Mouse (Mus musculus) kidney, embryonic 15.5 days (tissue): ENCODE measurements around the gene Msrb2. TPM values are rescaled to one million over a fixed set of nuclear protein-coding genes. Genes with fewer than 3 reads are reported as not detected.
A peak's percentile ranks its signal among the peaks of the same experiment; 100 is the strongest.

ENCODE experiments used
- ATAC-seq: fragments of 200-750 bp; cut with Nextera tagmentation; replicated peaks from 2 replicates; pipeline ENCODE4 v1.8.0; 2017; ENCODE audit warnings: moderate TSS enrichment; ENCODE audit not compliant: low FRiP score
- H3K27ac ChIP-seq: fragments of 300-500 bp; sonication (generic); 2 replicates; pipeline ENCODE4 v1.5.1; 2015; ENCODE audit warnings: mild to moderate bottlenecking, inconsistent platforms
- H3K27me3 ChIP-seq: fragments of 300-500 bp; sonication (generic); 2 replicates; pipeline ENCODE4 v1.6.1; 2015; ENCODE audit warnings: inconsistent platforms
- H3K36me3 ChIP-seq: fragments of 300-500 bp; sonication (generic); 2 replicates; pipeline ENCODE4 v1.6.1; 2015; ENCODE audit warnings: inconsistent platforms
- H3K4me1 ChIP-seq: fragments of 300-500 bp; sonication (generic); 2 replicates; pipeline ENCODE4 v1.6.1; 2015; ENCODE audit warnings: inconsistent platforms
- H3K4me2 ChIP-seq: fragments of 300-500 bp; sonication (generic); 2 replicates; pipeline ENCODE4 v1.6.1; 2015; ENCODE audit warnings: moderate library complexity, mild to moderate bottlenecking, inconsistent platforms
- H3K4me3 ChIP-seq: fragments of 300-500 bp; sonication (generic); replicated peaks from 2 replicates; pipeline ENCODE4 v1.5.1; 2015; ENCODE audit warnings: mild to moderate bottlenecking, inconsistent platforms
- H3K9ac ChIP-seq: fragments of 300-500 bp; sonication (generic); 2 replicates; pipeline ENCODE4 v1.6.1; 2015; ENCODE audit warnings: mild to moderate bottlenecking, inconsistent platforms
- H3K9me3 ChIP-seq: fragments of 300-500 bp; sonication (generic); replicated peaks from 2 replicates; pipeline ENCODE4 v1.6.1; 2016; ENCODE audit warnings: inconsistent platforms
- whole genome bisulfite sequencing: fragments of 180-500 bp; shearing (Covaris S2); methylation state at CpG from one replicate; pipeline ENCODE4 v1.1.7; 2015; ENCODE audit warnings: mixed read lengths; 5-methylcytosine and 5-hydroxymethylcytosine counted together
- polyA plus RNA-seq: library from polyadenylated mRNA; unstranded; fragments of >200 nt; fragmentation: Nextera tagmentation; extraction: Ambion mirVana; gene quantifications from 2 replicates; pipeline ENCODE4 v1.2.1, GENCODE M21; 2015

The Msrb2 gene
- polyA plus RNA-seq, 1 experiment from 2014 or later = 34.2 TPM

GRCm38 (mm10) chr2:19362880-19363279 is 8.4 kb upstream of the Msrb2 start:
- ATAC-seq = no peak
- H3K9ac ChIP-seq = no peak overlapping the region

GRCm38 (mm10) chr2:19366426-19366825 is 4.8 kb upstream of the Msrb2 start:
- ATAC-seq = no peak
- no peak overlapping the region for H3K27ac ChIP-seq
- no peak overlapping the region for H3K4me3 ChIP-seq
- no peaks in the 10 kb centered on the region for H3K36me3 ChIP-seq
- H3K4me2 ChIP-seq = no peak overlapping the region
- 36% methylated on average over 3 of the region's 3 CpGs for WGBS
- H3K9me3 ChIP-seq = no peaks in the 10 kb centered on the region
- H3K9ac ChIP-seq = no peak overlapping the region
- 0 out of 2 replicates have a peak, but pooled peaks cover 3% of the 10 kb centered on the region for H3K4me1 ChIP-seq
- no peaks in the 10 kb centered on the region for H3K27me3 ChIP-seq

More at GRCm38 (mm10) chr2:19362880-19363279, 8.4 kb upstream of the Msrb2 start:
- Histone ChIP-seq H3K27me3 (no peaks in the 10 kb centered on the region), H3K9me3 (no peaks in the 10 kb centered on the region), H3K36me3 (no peaks in the 10 kb centered on the region), H3K4me2 (no peak overlapping the region), H3K4me3 (no peak overlapping the region), H3K4me1 (no peaks in the 10 kb centered on the region), H3K27ac (no peak overlapping the region)
- 73% methylated on average over 1 of the region's 1 CpGs for WGBS

- ATAC-seq = no peak
- Histone ChIP-seq H3K4me3 (no peak overlapping the region), H3K4me2 (no peak overlapping the region), H3K4me1 (0 out of 2 replicates have a peak, but pooled peaks cover 3% of the 10 kb centered on the region), H3K27me3 (no peaks in the 10 kb centered on the region), H3K27ac (no peak overlapping the region), H3K9me3 (no peaks in the 10 kb centered on the region), H3K36me3 (no peaks in the 10 kb centered on the region), H3K9ac (no peak overlapping the region)
- 85% methylated on average over 11 of the region's 11 CpGs for WGBS
These were observed 4.1 kb upstream of the Msrb2 start for GRCm38 (mm10) chr2:19367114-19367513.

- ATAC-seq = no peak
- no peak overlapping the region for H3K9ac ChIP-seq
- 88% methylated on average over 7 of the region's 7 CpGs for WGBS
- H3K27ac ChIP-seq = no peak overlapping the region
- 0 out of 2 replicates have a peak, but pooled peaks cover 3% of the 10 kb centered on the region for H3K4me1 ChIP-seq
- H3K4me3 ChIP-seq = no peak overlapping the region
- no peaks in the 10 kb centered on the region for H3K9me3 ChIP-seq
- no peaks in the 10 kb centered on the region for H3K36me3 ChIP-seq
- H3K4me2 ChIP-seq = no peak overlapping the region
- no peaks in the 10 kb centered on the region for H3K27me3 ChIP-seq
These were observed 2.5 kb downstream of the Msrb2 start for GRCm38 (mm10) chr2:19373695-19374094.

GRCm38 (mm10) chr2:19380446-19380950 is 9.3 kb downstream of the Msrb2 start:
- Histone ChIP-seq H3K36me3 (no peaks in the 10 kb centered on the region), H3K9me3 (no peaks in the 10 kb centered on the region), H3K27ac (no peak overlapping the region), H3K4me2 (no peak overlapping the region), H3K4me3 (no peak overlapping the region), H3K4me1 (peaks cover 14% of the 10 kb centered on the region), H3K27me3 (no peaks in the 10 kb centered on the region), H3K9ac (no peak overlapping the region)
- 53% methylated on average over 2 of the region's 2 CpGs for WGBS
- ATAC-seq = no peak; the same call in 1 of the 2 replicates

- Histone ChIP-seq H3K27ac (no peak overlapping the region), H3K4me2 (no peak overlapping the region), H3K4me3 (no peak overlapping the region), H3K9me3 (no peaks in the 10 kb centered on the region), H3K27me3 (no peaks in the 10 kb centered on the region), H3K36me3 (no peaks in the 10 kb centered on the region), H3K9ac (no peak overlapping the region), H3K4me1 (peaks cover 14% of the 10 kb centered on the region)
- no peak for ATAC-seq
- WGBS = 20% methylated on average over 2 of the region's 2 CpGs
These were observed 9.7 kb downstream of the Msrb2 start for GRCm38 (mm10) chr2:19380986-19381385.

- Histone ChIP-seq H3K27ac (no peak overlapping the region), H3K4me3 (no peak overlapping the region), H3K4me2 (no peak overlapping the region), H3K9me3 (no peaks in the 10 kb centered on the region), H3K9ac (no peak overlapping the region), H3K4me1 (peaks cover 14% of the 10 kb centered on the region), H3K27me3 (no peaks in the 10 kb centered on the region), H3K36me3 (0 out of 2 replicates have a peak, but pooled peaks cover 3% of the 10 kb centered on the region)
- no peak; the same call in 1 of the 2 replicates for ATAC-seq
- 77% methylated on average over 1 of the region's 1 CpGs for WGBS
These were observed 11.0 kb downstream of the Msrb2 start for GRCm38 (mm10) chr2:19382206-19382605.

GRCm38 (mm10) chr2:19383006-19383405 is 11.8 kb downstream of the Msrb2 start:
- ATAC-seq = no peak

GRCm38 (mm10) chr2:19385772-19386171 is 14.5 kb downstream of the Msrb2 start:
- H3K36me3 ChIP-seq = 0 out of 2 replicates have a peak, but pooled peaks cover 3% of the 10 kb centered on the region
- H3K9me3 ChIP-seq = no peaks in the 10 kb centered on the region
- no peak overlapping the region for H3K4me3 ChIP-seq
- no peaks in the 10 kb centered on the region for H3K27me3 ChIP-seq
- H3K4me2 ChIP-seq = no peak overlapping the region
- WGBS = 93% methylated on average over 5 of the region's 5 CpGs
- H3K27ac ChIP-seq = no peak overlapping the region
- peaks cover 3% of the 10 kb centered on the region; the same call in 1 of the 2 replicates for H3K4me1 ChIP-seq
- ATAC-seq = no peak
- H3K9ac ChIP-seq = no peak overlapping the region

More at GRCm38 (mm10) chr2:19383006-19383405, 11.8 kb downstream of the Msrb2 start:
- H3K9me3 ChIP-seq = no peaks in the 10 kb centered on the region
- no peak overlapping the region for H3K27ac ChIP-seq
- H3K4me2 ChIP-seq = no peak overlapping the region
- H3K36me3 ChIP-seq = 0 out of 2 replicates have a peak, but pooled peaks cover 3% of the 10 kb centered on the region
- H3K9ac ChIP-seq = no peak overlapping the region
- WGBS = 57% methylated on average over 4 of the region's 4 CpGs
- H3K27me3 ChIP-seq = no peaks in the 10 kb centered on the region
- no peak overlapping the region for H3K4me3 ChIP-seq
- H3K4me1 ChIP-seq = peaks cover 14% of the 10 kb centered on the region

GRCm38 (mm10) chr2:19388329-19389103 is 17.3 kb downstream of the Msrb2 start:
- peak; percentile 40; the same call in 1 of the 2 replicates for ATAC-seq
- Histone ChIP-seq H3K27me3 (no peaks in the 10 kb centered on the region), H3K4me2 (no peak overlapping the region), H3K4me3 (no peak overlapping the region), H3K36me3 (0 out of 2 replicates have a peak, but pooled peaks cover 3% of the 10 kb centered on the region), H3K9ac (no peak overlapping the region), H3K27ac (no peak overlapping the region), H3K4me1 (no peaks in the 10 kb centered on the region), H3K9me3 (no peaks in the 10 kb centered on the region)
- WGBS = 66% methylated on average over 12 of the region's 12 CpGs

- no peak for ATAC-seq
- WGBS = 68% methylated on average over 7 of the region's 7 CpGs
- H3K9ac ChIP-seq = no peak overlapping the region
These were observed 19.3 kb downstream of the Msrb2 start for GRCm38 (mm10) chr2:19390411-19391143.

GRCm38 (mm10) chr2:19391649-19392048 is 20.4 kb downstream of the Msrb2 start:
- Histone ChIP-seq H3K4me2 (no peak overlapping the region), H3K9ac (no peak overlapping the region), H3K9me3 (no peaks in the 10 kb centered on the region), H3K27ac (no peak overlapping the region), H3K36me3 (no peaks in the 10 kb centered on the region), H3K27me3 (no peaks in the 10 kb centered on the region), H3K4me1 (no peaks in the 10 kb centered on the region), H3K4me3 (no peak overlapping the region)
- WGBS = 36% methylated on average over 3 of the region's 3 CpGs
- no peak for ATAC-seq

More at GRCm38 (mm10) chr2:19390411-19391143, 19.3 kb downstream of the Msrb2 start:
- Histone ChIP-seq H3K27me3 (no peaks in the 10 kb centered on the region), H3K4me1 (no peaks in the 10 kb centered on the region), H3K9me3 (no peaks in the 10 kb centered on the region), H3K36me3 (0 out of 2 replicates have a peak, but pooled peaks cover 3% of the 10 kb centered on the region), H3K4me3 (no peak overlapping the region), H3K4me2 (no peak overlapping the region), H3K27ac (no peak overlapping the region)
